Mouse (Mus musculus): ENCODE results near the gene Fshb.

- no peak for TF ChIP-seq CTCF (IDR thresholded peaks at IDR 0.05)
- TF ChIP-seq EP300 (IDR thresholded peaks at IDR 0.05): no peak
These were observed 34.8 kb downstream of the Fshb start for GRCm38 (mm10) chr2:107024694-107025093.

Measured in lung, postnatal 0 days (tissue).